Mouse (Mus musculus) bone marrow, adult 2 months (tissue): Measurements from ENCODE around the gene Dse. TPM values are rescaled to one million over a fixed set of nuclear protein-coding genes. Genes with fewer than 3 reads are reported as not detected.

Experiments used
- H3K27ac ChIP-seq: fragments of 200-500 bp; 2 replicates; pipeline ENCODE4 v1.5.1; 2012; ENCODE audit warnings: low read depth, mild to moderate bottlenecking, control low read depth, inconsistent platforms, low read length; ENCODE audit not compliant: control insufficient read depth, poor library complexity, insufficient read depth
- H3K4me1 ChIP-seq: fragments of 200-500 bp; 2 replicates; pipeline ENCODE4 v1.6.1; 2011; ENCODE audit warnings: low read length; ENCODE audit not compliant: control insufficient read depth, insufficient read depth
- H3K4me3 ChIP-seq: fragments of 200-500 bp; replicated peaks from 2 replicates; pipeline ENCODE3; 2011; ENCODE audit warnings: mild to moderate bottlenecking, low read depth, low read length, control low read depth; ENCODE audit not compliant: control insufficient read depth
- CTCF ChIP-seq: fragments of 200-500 bp; IDR thresholded peaks from 2 replicates; pipeline ENCODE4 v1.5.1; 2011; ENCODE audit warnings: low read length, control low read depth; ENCODE audit not compliant: control insufficient read depth, insufficient read depth
- POLR2A ChIP-seq: fragments of 200-500 bp; IDR thresholded peaks from 2 replicates; pipeline ENCODE4 v1.6.1; 2011; ENCODE audit warnings: low read depth, mild to moderate bottlenecking, control low read depth, low read length, borderline replicate concordance; ENCODE audit not compliant: control insufficient read depth
- WGBS: fragments of 180-500 bp; shearing (Covaris S2); methylation state at CpG from one replicate; pipeline ENCODE4 v1.1.7; 2018; 5-methylcytosine and 5-hydroxymethylcytosine counted together
- polyA plus RNA-seq: library from polyadenylated mRNA; stranded (reverse); fragments of >200 nt; gene quantifications from 2 replicates; pipeline ENCODE4 v1.2.4, GENCODE M21; 2011; ENCODE audit warnings: low replicate concordance; ENCODE audit not compliant: missing spikeins, insufficient read depth, insufficient read length

Gene Dse
- polyA plus RNA-seq, 1 experiment, result 4.8 TPM

DNA sequence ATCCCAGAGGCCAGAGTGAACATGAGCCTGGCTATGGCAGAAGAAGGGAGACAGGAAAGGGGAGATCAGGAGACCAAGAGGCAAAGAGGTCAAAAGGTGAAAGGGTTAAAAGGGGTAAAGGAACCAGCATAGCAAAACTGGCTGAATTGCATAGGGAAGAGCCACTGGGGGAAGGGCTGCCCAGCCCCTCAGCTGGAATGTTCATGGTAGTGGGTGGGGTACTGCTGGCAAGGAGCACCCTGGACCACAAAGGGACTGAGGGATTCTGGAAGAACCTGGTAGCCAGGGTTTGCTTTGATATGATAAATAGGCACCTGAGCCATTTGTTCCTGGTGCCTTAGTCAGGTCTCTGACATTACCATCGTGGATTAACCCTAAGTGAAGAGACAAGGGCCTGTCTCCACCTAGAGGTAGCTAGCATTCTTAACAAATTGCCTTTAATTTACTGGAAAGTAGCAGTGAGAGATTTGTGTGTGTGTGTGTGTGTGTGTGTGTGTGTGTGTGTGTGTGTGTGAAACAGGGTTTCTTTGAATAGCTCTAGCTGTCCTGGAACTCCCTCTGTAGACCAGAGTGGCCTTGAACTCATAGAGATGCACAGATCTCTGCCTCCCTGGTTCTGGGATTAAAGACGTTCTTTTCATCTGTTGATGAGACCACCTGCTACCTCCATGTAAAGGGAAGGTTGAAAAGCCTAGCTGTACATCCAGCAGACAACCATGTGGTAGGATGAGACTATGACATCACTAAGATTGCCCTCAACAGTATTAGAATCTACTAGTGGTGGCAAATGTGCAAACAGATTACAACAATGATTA, 26.6 kb upstream of the Dse start:
- Histone ChIP-seq H3K27ac (no peak overlapping the region), H3K4me3 (no peak overlapping the region), H3K4me1 (peaks cover 6% of the 10 kb centered on the region)
- 34% methylated on average over 2 of the region's 2 CpGs for WGBS
- TF ChIP-seq CTCF (no peak), POLR2A (no peak)

DNA sequence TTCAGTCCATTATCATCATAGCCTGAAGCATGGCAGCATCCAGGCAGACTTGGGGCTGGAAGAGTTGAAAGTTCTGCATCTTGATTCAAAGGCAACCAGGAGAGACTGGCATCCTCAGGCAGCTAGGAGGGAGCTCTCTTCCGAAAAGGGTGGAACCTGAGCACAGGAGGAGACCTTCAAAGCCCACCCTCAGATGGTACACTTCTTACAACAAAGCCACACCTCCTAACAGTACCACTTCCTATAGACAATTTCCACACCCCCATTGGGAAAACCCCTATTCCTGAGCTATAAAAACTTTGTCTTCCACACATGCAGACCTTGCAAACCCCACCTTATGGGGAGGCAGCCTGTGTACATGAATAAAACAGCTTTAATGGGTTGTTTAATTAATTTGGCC, 25.9 kb upstream of the Dse start:
- Histone ChIP-seq H3K4me3 (no peak overlapping the region), H3K27ac (no peak overlapping the region), H3K4me1 (peaks cover 6% of the 10 kb centered on the region)
- TF ChIP-seq POLR2A, result no peak
- TF ChIP-seq CTCF, result no peak
- 79% methylated on average over 1 of the region's 1 CpGs for WGBS

DNA sequence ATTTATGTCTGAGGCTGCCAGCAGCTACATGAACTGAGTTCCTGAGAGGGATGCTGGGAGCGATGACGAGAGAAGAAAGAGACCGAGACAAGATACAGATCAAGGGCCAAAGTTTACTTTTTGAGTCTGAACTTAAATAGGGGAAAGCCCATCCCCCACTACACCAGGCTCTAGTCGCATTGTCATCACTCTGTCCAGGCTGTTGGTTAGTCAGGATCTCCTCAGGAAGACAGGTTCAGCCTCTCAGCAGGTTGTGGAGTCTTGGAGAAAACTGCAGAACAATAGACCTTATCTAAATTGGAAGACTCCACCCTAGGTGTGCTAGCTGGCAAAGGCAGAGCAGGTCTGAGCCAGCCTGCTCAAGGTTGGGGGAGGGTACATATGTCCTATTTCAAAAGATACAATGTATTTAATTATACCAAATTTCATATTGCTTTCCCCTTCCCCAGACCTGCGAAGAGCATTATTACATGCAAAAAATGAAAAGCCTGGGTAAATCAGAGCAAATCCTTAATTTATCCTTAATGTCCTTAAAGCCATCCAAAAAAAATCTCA, 22.7 kb upstream of the Dse start:
- Histone ChIP-seq H3K4me3 (no peak overlapping the region), H3K27ac (no peak overlapping the region), H3K4me1 (peaks cover under 1% of the 10 kb centered on the region; the same call in 1 of the 2 replicates)
- WGBS, result 85% methylated on average over 5 of the region's 5 CpGs
- TF ChIP-seq CTCF (no peak), POLR2A (no peak)

DNA sequence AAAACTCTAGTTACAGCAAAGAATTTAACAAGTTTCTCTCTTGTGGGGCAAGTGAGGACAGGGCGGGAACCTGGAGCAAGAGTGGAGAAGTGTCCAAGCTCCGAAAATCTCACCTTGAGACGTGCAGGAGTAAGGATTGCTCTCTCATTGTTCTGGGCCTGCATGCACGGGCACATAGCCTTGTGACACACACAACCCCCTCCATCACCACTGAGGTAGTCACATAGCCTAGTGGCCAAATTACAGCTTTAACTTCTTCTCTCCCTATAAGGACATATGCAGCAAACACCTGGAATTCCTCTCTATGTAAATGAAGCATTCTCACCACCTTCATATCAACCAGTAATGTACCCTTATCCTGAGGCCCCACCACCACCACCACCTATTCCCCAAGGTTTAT, 22.0 kb upstream of the Dse start:
- WGBS, result 80% methylated on average over 4 of the region's 4 CpGs
- no peak for TF ChIP-seq CTCF
- TF ChIP-seq POLR2A, result no peak
- Histone ChIP-seq H3K4me3 (no peak overlapping the region), H3K4me1 (no peaks in the 10 kb centered on the region; the same call in 1 of the 2 replicates), H3K27ac (no peak overlapping the region)

DNA sequence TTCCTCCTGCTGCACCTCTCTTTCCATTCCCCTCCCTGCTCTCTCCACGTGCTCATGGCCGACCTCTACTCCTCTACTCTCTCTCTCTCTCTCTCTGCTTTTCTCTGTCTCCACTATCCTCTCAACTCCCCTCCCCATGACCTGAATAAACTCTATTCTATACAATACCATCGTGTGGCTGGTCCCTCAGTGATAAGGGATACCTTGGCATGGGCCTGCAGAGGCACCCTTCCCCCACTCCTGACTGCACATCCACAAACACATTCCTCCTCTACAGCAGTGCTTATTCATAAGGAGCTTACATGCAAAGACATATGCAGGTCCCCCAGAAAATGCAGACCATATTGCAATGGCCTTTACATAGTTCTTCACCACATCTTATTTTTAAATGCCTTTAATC, 16.1 kb upstream of the Dse start:
- Histone ChIP-seq H3K4me3 (no peak overlapping the region), H3K27ac (no peak overlapping the region), H3K4me1 (no peaks in the 10 kb centered on the region)
- no peak for TF ChIP-seq POLR2A
- no peak for TF ChIP-seq CTCF
- WGBS, result 51% methylated on average over 3 of the region's 3 CpGs

DNA sequence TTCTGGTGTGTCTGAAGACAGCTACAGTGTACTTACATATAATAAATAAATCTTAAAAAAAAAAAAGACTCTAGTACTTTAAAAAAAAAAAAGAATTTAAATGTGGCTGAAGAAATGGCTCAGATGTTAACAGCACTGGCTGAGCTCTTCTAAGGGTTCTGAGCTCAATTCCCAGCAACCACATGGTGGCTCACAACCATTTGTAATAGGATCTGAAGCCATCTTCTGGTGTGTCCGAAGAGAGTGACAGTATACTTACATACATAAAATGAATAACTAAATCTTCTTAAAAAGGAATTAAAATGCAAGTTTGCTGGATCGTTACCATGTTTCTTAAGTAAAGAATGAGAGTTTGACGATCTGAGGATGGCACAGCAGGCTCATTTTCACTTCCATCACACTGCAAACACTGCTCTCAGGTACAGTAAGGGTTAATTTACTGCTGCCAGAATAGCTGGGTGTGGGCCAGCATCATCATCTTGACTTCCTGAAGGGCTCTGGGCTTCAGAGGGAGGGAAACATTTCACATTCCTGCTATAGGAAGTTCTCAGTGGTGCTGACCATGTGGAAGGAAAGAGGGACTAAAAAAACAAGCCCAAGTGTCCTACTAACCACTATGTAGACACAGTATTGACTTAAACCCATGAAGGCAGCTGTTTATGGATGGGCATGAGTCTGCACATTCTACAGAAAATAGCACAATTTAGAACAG, 14.6 kb upstream of the Dse start:
- 60% methylated on average over 3 of the region's 3 CpGs for WGBS
- no peak overlapping the region for H3K4me3 ChIP-seq
- TF ChIP-seq CTCF (no peak), POLR2A (no peak)
- no peaks in the 10 kb centered on the region for H3K4me1 ChIP-seq
- H3K27ac ChIP-seq, result no peak overlapping the region

DNA sequence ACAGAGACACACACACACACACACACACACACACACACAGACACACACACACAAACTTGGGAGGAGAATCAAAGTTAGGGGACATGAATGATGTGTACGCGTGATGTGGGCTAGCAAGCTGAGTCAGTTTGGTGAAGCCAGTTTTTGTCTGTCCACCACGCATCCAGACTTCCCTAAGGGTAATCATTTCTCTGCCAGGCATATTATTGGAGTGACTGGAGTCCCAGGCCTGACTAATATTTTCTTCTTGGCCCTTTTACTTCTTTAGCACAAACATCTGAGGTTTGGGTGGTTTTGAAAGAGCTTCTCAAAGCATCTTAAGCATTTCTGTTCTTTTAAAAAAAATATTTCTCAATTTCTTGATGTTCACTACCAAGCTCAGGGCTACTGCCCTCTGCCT, 10.7 kb upstream of the Dse start:
- TF ChIP-seq POLR2A (no peak), CTCF (no peak)
- H3K4me1 ChIP-seq, result no peaks in the 10 kb centered on the region
- 90% methylated on average over 3 of the region's 3 CpGs for WGBS
- H3K27ac ChIP-seq, result no peak overlapping the region
- no peak overlapping the region for H3K4me3 ChIP-seq

DNA sequence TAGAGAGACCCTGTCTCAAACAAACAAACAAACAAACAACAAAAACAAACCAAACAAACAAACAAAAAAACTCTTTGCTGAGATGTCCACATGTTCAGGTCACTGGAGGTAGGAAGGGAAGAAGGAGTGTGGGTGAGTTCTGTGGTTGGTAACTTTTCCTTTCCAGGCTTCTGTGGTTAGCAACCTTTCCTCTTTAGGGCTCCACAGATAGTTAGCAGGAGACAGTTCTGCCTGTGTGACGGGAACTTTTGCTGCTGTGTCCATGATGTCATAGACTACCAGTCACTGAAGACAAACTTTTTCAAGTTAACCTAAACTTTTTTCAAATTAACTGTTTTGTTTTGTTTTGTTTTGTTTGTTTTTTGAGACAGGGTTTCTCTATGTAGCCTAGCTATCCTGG, 8.2 kb upstream of the Dse start:
- no peak for TF ChIP-seq CTCF
- no peak for TF ChIP-seq POLR2A
- 3% methylated on average over 1 of the region's 1 CpGs for WGBS
- no peak overlapping the region for H3K4me3 ChIP-seq
- H3K27ac ChIP-seq, result no peak overlapping the region
- no peaks in the 10 kb centered on the region for H3K4me1 ChIP-seq

DNA sequence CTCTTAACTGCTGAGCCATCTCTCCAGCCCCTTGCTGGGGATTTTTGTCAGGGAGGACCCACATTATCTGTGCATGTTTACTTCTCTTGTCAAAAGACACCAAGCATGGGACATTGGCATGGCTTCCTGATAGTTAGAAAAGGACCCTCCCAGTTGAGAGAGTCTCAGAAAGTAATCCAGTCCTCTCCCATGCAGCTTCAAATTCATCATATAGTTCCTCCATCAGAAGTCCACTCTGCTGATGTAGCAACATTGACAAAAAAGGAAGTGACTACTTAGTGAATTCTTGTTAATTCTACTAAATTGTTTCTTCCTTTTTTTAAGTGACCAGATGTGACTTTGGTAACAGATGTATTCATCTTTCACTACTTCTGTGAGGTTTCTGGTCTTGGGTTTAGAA, 2.4 kb upstream of the Dse start:
- Histone ChIP-seq H3K27ac (no peak overlapping the region), H3K4me1 (no peaks in the 10 kb centered on the region), H3K4me3 (no peak overlapping the region)
- no peak for TF ChIP-seq POLR2A
